20 mouse cellular contexts compared by ENCODE assay signal in genomic region chr3:37903482-37903881, GRCm38 (mm10).
DNase-seq lines count a peak whose midpoint lies in the region; ATAC-seq and TF ChIP-seq lines count a peak whose summit lies in the region.
"Had no signal": no experiment of that assay in that cellular context is flagged by ENCODE, and none has a peak within 500 bp of the region (broad histone marks: within the 10 kb centered on the region; RNA-seq: fewer than 3 reads in every experiment).

No protein-coding gene starts in this region.

- H3K27me3 ChIP-seq in liver, postnatal 0 days (ENCODE audit: insufficient read depth, low read length): no peaks in the 10 kb centered on the region
- H3K27me3 ChIP-seq in liver, embryonic 11.5 days (replicated peaks; ENCODE audit: control insufficient read depth, insufficient read depth, low read length): no peaks in the 10 kb centered on the region
- H3K27me3 ChIP-seq: embryonic facial prominence, embryonic 12.5 days; limb, embryonic 15.5 days had no signal

- peak; percentile 38; the same call in 1 of the 2 replicates for TF ChIP-seq EP300 in liver, postnatal 0 days (IDR thresholded peaks at IDR 0.05; ENCODE audit: low read depth)

- no peak overlapping the region for H3K4me2 ChIP-seq in liver, postnatal 0 days (ENCODE audit: low read depth, low read length)
- H3K4me2 ChIP-seq in liver, embryonic 11.5 days: no peak overlapping the region
- H3K4me2 ChIP-seq: embryonic facial prominence, embryonic 12.5 days; limb, embryonic 15.5 days; midbrain, embryonic 13.5 days; neural tube, embryonic 15.5 days had no signal

- no peak overlapping the region for H3K4me3 ChIP-seq in liver, postnatal 0 days (ENCODE audit: low read depth, low read length)
- H3K4me3 ChIP-seq in liver, embryonic 11.5 days (ENCODE audit: low read depth, low read length): no peak overlapping the region
- H3K4me3 ChIP-seq: embryonic facial prominence, embryonic 12.5 days; limb, embryonic 15.5 days; midbrain, embryonic 13.5 days; myocyte; neural tube, embryonic 15.5 days had no signal

- H3K27ac ChIP-seq in liver, postnatal 0 days (ENCODE audit: low read depth): 0 out of 2 replicates have a peak overlapping the region, but pooled peaks have one; percentile 29
- no peak overlapping the region for H3K27ac ChIP-seq in liver, embryonic 11.5 days (ENCODE audit: low read depth, low read length)
- H3K27ac ChIP-seq: embryonic facial prominence, embryonic 12.5 days; hindbrain, postnatal 0 days; limb, embryonic 15.5 days; macrophage; midbrain, embryonic 13.5 days; neural tube, embryonic 15.5 days had no signal

- H3K36me3 ChIP-seq in liver, postnatal 0 days (replicated peaks; ENCODE audit: insufficient read depth, low read length): no peaks in the 10 kb centered on the region
- H3K36me3 ChIP-seq in liver, embryonic 11.5 days (ENCODE audit: control insufficient read depth, insufficient read depth, low read length): no peaks in the 10 kb centered on the region
- H3K36me3 ChIP-seq: embryonic facial prominence, embryonic 12.5 days; limb, embryonic 15.5 days; midbrain, embryonic 13.5 days; neural tube, embryonic 15.5 days had no signal

- H3K4me1 ChIP-seq in liver, postnatal 0 days (ENCODE audit: insufficient read depth): peaks cover 13% of the 10 kb centered on the region
- H3K4me1 ChIP-seq in liver, embryonic 11.5 days (replicated peaks; ENCODE audit: control insufficient read depth, insufficient read depth, low read length): peaks cover 4% of the 10 kb centered on the region; the same call in 1 of the 2 replicates

- intact Hi-C loops in left cerebral cortex, postnatal 36 days (cut with DNase I): no loop called here

- H3K9ac ChIP-seq in liver, postnatal 0 days (replicated peaks): no peak overlapping the region
- H3K9ac ChIP-seq in liver, embryonic 11.5 days (ENCODE audit: low read depth, low read length): no peak overlapping the region
- H3K9ac ChIP-seq: embryonic facial prominence, embryonic 12.5 days; limb, embryonic 15.5 days; midbrain, embryonic 13.5 days; neural tube, embryonic 15.5 days had no signal

- 55% methylated on average over 3 of the region's 3 CpGs for WGBS in liver, postnatal 0 days (ENCODE audit: insufficient replicate concordance)
- 51% methylated on average over 3 of the region's 3 CpGs for WGBS in liver, embryonic 11.5 days

- ATAC-seq in liver, postnatal 0 days: peak; percentile 32
- ATAC-seq in liver, embryonic 11.5 days (replicated peaks; ENCODE audit: low FRiP score): no peak
- ATAC-seq: forebrain, embryonic 16.5 days; hindbrain, postnatal 0 days; midbrain, embryonic 13.5 days had no signal

- TF ChIP-seq CTCF in liver, postnatal 0 days (IDR thresholded peaks at IDR 0.05; ENCODE audit: low read depth): no peak

- no peaks in the 10 kb centered on the region for H3K9me3 ChIP-seq in liver, postnatal 0 days (ENCODE audit: low read length)
- H3K9me3 ChIP-seq in liver, embryonic 11.5 days (ENCODE audit: control insufficient read depth, low read length): no peaks in the 10 kb centered on the region
- H3K9me3 ChIP-seq: embryonic facial prominence, embryonic 12.5 days; limb, embryonic 15.5 days; midbrain, embryonic 13.5 days; neural tube, embryonic 15.5 days had no signal

- DNase-seq in gastrocnemius, adult 8-10 months (ENCODE audit: low spot score in 2 of 2): peak; percentile 11 to 17
- DNase-seq in gastrocnemius, postnatal 10 days: no peak
- DNase-seq in liver, postnatal 0 days: peak; percentile 53
- DNase-seq in liver, embryonic 11.5 days (ENCODE audit: low spot score): no peak
- peak; percentile 60 to 65 for DNase-seq in heart, adult 9 months (ENCODE audit: low spot score in 2 of 2)
- DNase-seq in skeletal muscle tissue, adult 2 months (ENCODE audit: low read depth, low spot score): peak; percentile 64
- no peak for DNase-seq in left cerebral cortex, postnatal 36 days (ENCODE audit: low spot score in 2 of 2)
- DNase-seq: B cell, adult 2 months; cerebellum, adult 8-10 months; kidney, adult 8-10 months; kidney, postnatal 25 days; thymus, postnatal 4 days had no signal

Comparison
In these comparisons a context has a peak if more than half of its experiments do, and no peak if none do; other contexts are left out.
1. DNase-seq: peak in gastrocnemius, adult 8-10 months (2 of 2), liver, postnatal 0 days (single experiment), heart, adult 9 months (2 of 2) and skeletal muscle tissue, adult 2 months (single experiment); none in gastrocnemius, postnatal 10 days (single experiment), liver, embryonic 11.5 days (single experiment) and left cerebral cortex, postnatal 36 days (0 of 2).